Mouse (Mus musculus) forebrain, embryonic 11.5 days (tissue): ENCODE results near the gene En2. TPM values are rescaled to one million over a fixed set of nuclear protein-coding genes. Genes with fewer than 3 reads are reported as not detected.

Source experiments
- ATAC-seq: fragments of 200-750 bp; cut with Nextera tagmentation; replicated peaks from 2 replicates; pipeline ENCODE4 v1.8.0; 2017; ENCODE audit warnings: moderate TSS enrichment; ENCODE audit not compliant: low FRiP score
- DNase-seq: peaks from one replicate; pipeline ENCODE4 v3.0.0-alpha.2; 2017; ENCODE audit warnings: low spot score
- H3K27ac ChIP-seq: fragments of 300-500 bp; sonication (generic); 2 replicates; pipeline ENCODE4 v1.5.1; 2014; ENCODE audit warnings: low read depth, low read length
- H3K27me3 ChIP-seq: fragments of 300-500 bp; sonication (generic); 2 replicates; pipeline ENCODE4 v1.6.1; 2014; ENCODE audit warnings: mild to moderate bottlenecking, low read length, mixed read lengths; ENCODE audit not compliant: control insufficient read depth, insufficient read depth
- H3K36me3 ChIP-seq: fragments of 300-500 bp; sonication (generic); 2 replicates; pipeline ENCODE4 v1.6.1; 2014; ENCODE audit warnings: mild to moderate bottlenecking, low read length, moderate library complexity, mixed read lengths; ENCODE audit not compliant: control insufficient read depth, insufficient read depth
- H3K4me1 ChIP-seq: fragments of 300-500 bp; sonication (generic); replicated peaks from 2 replicates; pipeline ENCODE4 v1.6.1; 2014; ENCODE audit warnings: low read length, mixed read lengths; ENCODE audit not compliant: control insufficient read depth, insufficient read depth
- H3K4me2 ChIP-seq: fragments of 300-500 bp; sonication (generic); 2 replicates; pipeline ENCODE4 v1.6.1; 2014; ENCODE audit warnings: low read depth, mild to moderate bottlenecking, low read length, moderate library complexity, mixed read lengths; ENCODE audit not compliant: severe bottlenecking
- H3K4me3 ChIP-seq: fragments of 300-500 bp; sonication (generic); 2 replicates; pipeline ENCODE4 v1.5.1; 2014; ENCODE audit warnings: low read depth, low read length
- H3K9ac ChIP-seq: fragments of 300-500 bp; sonication (generic); 2 replicates; pipeline ENCODE4 v1.6.1; 2014; ENCODE audit warnings: low read length
- H3K9me3 ChIP-seq: fragments of 300-500 bp; sonication (generic); 2 replicates; pipeline ENCODE4 v1.6.1; 2016; ENCODE audit warnings: low read length, mixed read lengths; ENCODE audit not compliant: control insufficient read depth
- WGBS: fragments of 180-500 bp; shearing (Covaris S2); extraction: QIAGEN DNeasy Blood & Tissue Kit; methylation state at CpG from one replicate; pipeline ENCODE4 v1.1.7; 2014; 5-methylcytosine and 5-hydroxymethylcytosine counted together
- polyA plus RNA-seq: library from polyadenylated mRNA; unstranded; fragments of >200 nt; fragmentation: Nextera tagmentation; extraction: Ambion mirVana; gene quantifications from 2 replicates; pipeline ENCODE4 v1.2.1, GENCODE M21; 2014

En2 gene
- polyA plus RNA-seq, 1 experiment from 2014 or later: not detected

DNA sequence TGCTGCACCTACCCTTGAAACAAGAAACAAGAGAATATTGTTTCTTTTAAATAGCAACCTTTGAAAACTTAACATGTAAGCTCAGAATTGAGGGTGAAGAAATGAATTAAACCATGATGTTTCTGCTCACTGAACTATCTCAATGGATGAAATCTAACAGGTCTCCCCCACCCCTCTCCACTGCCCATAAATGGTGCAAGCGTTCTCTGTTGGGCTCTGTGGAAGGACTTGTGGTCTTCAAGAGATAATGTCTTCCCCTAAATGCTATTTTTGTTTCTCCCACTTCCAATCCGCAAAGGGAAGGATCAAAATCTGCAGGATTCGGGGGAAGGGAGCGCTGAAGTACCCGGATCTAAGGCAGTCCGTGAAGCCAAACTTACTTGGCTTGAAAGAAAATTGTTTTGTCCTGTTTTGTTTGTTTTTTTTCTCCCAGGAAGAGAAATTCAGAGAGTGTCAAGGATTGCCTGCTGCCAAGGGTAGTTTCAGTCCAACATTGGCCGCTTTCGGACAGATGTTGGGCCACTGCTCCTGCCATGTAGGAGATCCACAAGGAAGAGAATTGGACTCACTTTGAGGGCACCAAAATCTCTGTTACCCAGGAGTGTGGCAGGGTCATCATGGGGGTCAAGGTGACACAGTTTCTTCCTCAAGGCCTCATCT, 6.9 kb downstream of the En2 start:
- no peak overlapping the region for H3K9ac ChIP-seq

GRCm38 (mm10) chr5:28172921-28173670, 7.6 kb downstream of the En2 start:
- WGBS: 2% methylated on average over 4 of the region's 4 CpGs
- H3K4me2 ChIP-seq: no peak overlapping the region
- ATAC-seq (no peak), DNase-seq (no peak)
- no peaks in the 10 kb centered on the region for H3K9me3 ChIP-seq
- H3K9ac ChIP-seq: no peak overlapping the region
- H3K4me1 ChIP-seq: no peaks in the 10 kb centered on the region
- H3K4me3 ChIP-seq: no peak overlapping the region
- peaks cover 90% of the 10 kb centered on the region for H3K27me3 ChIP-seq
- H3K27ac ChIP-seq: no peak overlapping the region
- no peaks in the 10 kb centered on the region for H3K36me3 ChIP-seq

More for the DNA sequence above, 6.9 kb downstream of the En2 start:
- H3K4me2 ChIP-seq: no peak overlapping the region
- H3K4me1 ChIP-seq: no peaks in the 10 kb centered on the region
- no peaks in the 10 kb centered on the region for H3K36me3 ChIP-seq
- ATAC-seq (no peak), DNase-seq (no peak)
- no peaks in the 10 kb centered on the region for H3K9me3 ChIP-seq
- peaks cover 92% of the 10 kb centered on the region for H3K27me3 ChIP-seq
- under 1% methylated on average over 8 of the region's 8 CpGs for WGBS
- H3K27ac ChIP-seq: no peak overlapping the region
- no peak overlapping the region for H3K4me3 ChIP-seq

DNA sequence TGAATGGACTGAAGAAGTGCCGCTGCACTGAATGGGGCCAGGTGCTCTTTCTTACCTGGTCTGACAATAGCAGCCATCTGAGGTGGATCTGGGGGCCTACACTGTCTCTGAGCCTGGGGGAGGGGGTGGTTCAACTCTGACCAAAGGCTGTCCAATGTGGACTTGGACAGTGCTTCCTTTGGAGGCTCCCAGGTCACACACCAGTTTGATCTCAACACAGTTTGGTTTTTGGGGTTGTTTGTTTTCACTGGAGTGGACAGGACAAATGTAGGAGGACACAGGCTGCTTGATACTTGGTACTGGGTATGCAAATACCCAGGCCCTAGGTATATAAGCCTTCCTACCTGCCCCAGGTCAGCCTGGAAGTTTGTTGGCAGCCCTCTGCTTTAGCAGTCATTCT, 8.2 kb downstream of the En2 start:
- DNase-seq: no peak
- Histone ChIP-seq H3K4me3 (no peak overlapping the region), H3K4me2 (no peak overlapping the region), H3K9ac (no peak overlapping the region), H3K9me3 (no peaks in the 10 kb centered on the region), H3K27me3 (peaks cover 92% of the 10 kb centered on the region), H3K4me1 (no peaks in the 10 kb centered on the region), H3K27ac (no peak overlapping the region), H3K36me3 (no peaks in the 10 kb centered on the region)
- 6% methylated on average over 1 of the region's 1 CpGs for WGBS
- no peak for ATAC-seq

GRCm38 (mm10) chr5:28174086-28174485, 8.6 kb downstream of the En2 start:
- DNase-seq (no peak), ATAC-seq (no peak)
- WGBS: 0% methylated on average over 9 of the region's 9 CpGs
- no peaks in the 10 kb centered on the region for H3K4me1 ChIP-seq
- no peak overlapping the region for H3K4me2 ChIP-seq
- no peak overlapping the region for H3K4me3 ChIP-seq
- peaks cover 92% of the 10 kb centered on the region for H3K27me3 ChIP-seq
- no peak overlapping the region for H3K9ac ChIP-seq
- no peaks in the 10 kb centered on the region for H3K36me3 ChIP-seq
- no peaks in the 10 kb centered on the region for H3K9me3 ChIP-seq
- no peak overlapping the region for H3K27ac ChIP-seq

- ATAC-seq (0 out of 2 replicates have a peak, but pooled peaks have one; percentile 30), DNase-seq (no peak)
- Histone ChIP-seq H3K9me3 (no peaks in the 10 kb centered on the region), H3K4me2 (no peak overlapping the region), H3K27me3 (peaks cover 92% of the 10 kb centered on the region), H3K4me3 (no peak overlapping the region), H3K4me1 (no peaks in the 10 kb centered on the region), H3K36me3 (no peaks in the 10 kb centered on the region), H3K9ac (no peak overlapping the region), H3K27ac (no peak overlapping the region)
- under 1% methylated on average over 24 of the region's 24 CpGs for WGBS
Measured at GRCm38 (mm10) chr5:28174876-28175569, 9.5 kb downstream of the En2 start.

GRCm38 (mm10) chr5:28175570-28175919, 10.1 kb downstream of the En2 start:
- Histone ChIP-seq H3K4me1 (no peaks in the 10 kb centered on the region), H3K4me2 (no peak overlapping the region), H3K9ac (no peak overlapping the region), H3K27me3 (peaks cover 94% of the 10 kb centered on the region), H3K27ac (no peak overlapping the region), H3K4me3 (no peak overlapping the region), H3K9me3 (no peaks in the 10 kb centered on the region), H3K36me3 (no peaks in the 10 kb centered on the region)
- no peak for DNase-seq
- WGBS: under 1% methylated on average over 10 of the region's 10 CpGs
- ATAC-seq: no peak

- Histone ChIP-seq H3K27me3 (peaks cover 94% of the 10 kb centered on the region), H3K36me3 (no peaks in the 10 kb centered on the region), H3K4me3 (no peak overlapping the region), H3K9me3 (no peaks in the 10 kb centered on the region), H3K9ac (no peak overlapping the region), H3K27ac (no peak overlapping the region), H3K4me1 (no peaks in the 10 kb centered on the region), H3K4me2 (no peak overlapping the region)
- DNase-seq (no peak), ATAC-seq (no peak)
- 7% methylated on average over 4 of the region's 4 CpGs for WGBS
Measured at GRCm38 (mm10) chr5:28176023-28176422, 10.5 kb downstream of the En2 start.

DNA sequence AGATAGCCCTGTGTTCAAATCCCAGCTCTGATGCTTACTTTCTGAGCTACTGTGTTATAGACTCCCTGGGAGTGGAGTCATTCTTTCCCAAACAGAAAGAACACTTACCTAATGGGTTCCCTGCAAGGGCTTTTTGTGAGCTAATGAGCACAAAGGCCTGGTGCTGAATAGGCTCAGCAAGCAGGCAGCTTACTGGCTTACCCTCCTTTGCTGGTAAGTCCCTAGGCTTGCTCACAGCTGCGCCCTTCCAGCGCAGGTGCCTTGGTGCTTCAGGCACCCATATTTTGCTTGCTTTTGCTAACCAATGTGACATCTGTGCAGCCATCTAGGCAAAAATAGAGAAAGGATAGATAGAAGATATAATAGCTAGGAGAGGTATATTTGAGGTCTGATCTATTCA, 11.1 kb downstream of the En2 start:
- no peak for DNase-seq
- no peaks in the 10 kb centered on the region for H3K4me1 ChIP-seq

More for the DNA sequence above, 11.1 kb downstream of the En2 start:
- WGBS: 0% methylated on average over 2 of the region's 2 CpGs
- Histone ChIP-seq H3K4me3 (no peak overlapping the region), H3K27ac (no peak overlapping the region), H3K9me3 (no peaks in the 10 kb centered on the region), H3K9ac (no peak overlapping the region), H3K27me3 (peaks cover 96% of the 10 kb centered on the region), H3K36me3 (no peaks in the 10 kb centered on the region), H3K4me2 (no peak overlapping the region)
- ATAC-seq: 0 out of 2 replicates have a peak, but pooled peaks have one; percentile 36
